Mouse (Mus musculus) right cerebral cortex, postnatal 36 days (tissue): ENCODE results near the gene Il1f10.

Experiments used
- DNase-seq, 2 experiments: peaks; one replicate each; pipeline ENCODE4 v3.0.0; 2022; ENCODE audit warnings: low spot score in 2 of 2, mixed read lengths in 1 of 2

Il1f10 gene

DNA sequence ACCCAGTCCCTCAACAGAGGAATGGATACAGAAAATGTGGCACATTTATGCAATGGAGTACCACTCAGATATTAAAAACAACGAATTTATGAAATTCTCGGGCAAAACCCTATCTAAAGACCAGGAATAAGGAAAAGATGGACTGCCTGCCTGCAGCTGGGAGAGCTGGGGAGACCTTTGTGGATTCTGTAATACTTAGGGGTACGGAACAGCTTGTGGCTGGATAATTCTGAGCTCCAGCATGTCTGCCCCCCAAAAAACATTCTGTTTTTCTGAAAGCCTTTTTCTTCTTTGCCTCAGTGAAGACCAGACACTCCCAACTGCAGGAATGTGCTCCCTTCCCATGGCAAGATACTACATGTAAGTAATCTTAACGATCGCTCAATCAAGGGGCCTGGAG lies at the start of gene Il1f10:
TSS of gene Il1f10 (plus strand) at position 301 of the 400 bp plus-strand sequence.
- no peak for DNase-seq

GRCm38 (mm10) chr2:24267503-24267902 lies 23.5 kb upstream of the Il1f10 start:
- no peak for DNase-seq

DNA sequence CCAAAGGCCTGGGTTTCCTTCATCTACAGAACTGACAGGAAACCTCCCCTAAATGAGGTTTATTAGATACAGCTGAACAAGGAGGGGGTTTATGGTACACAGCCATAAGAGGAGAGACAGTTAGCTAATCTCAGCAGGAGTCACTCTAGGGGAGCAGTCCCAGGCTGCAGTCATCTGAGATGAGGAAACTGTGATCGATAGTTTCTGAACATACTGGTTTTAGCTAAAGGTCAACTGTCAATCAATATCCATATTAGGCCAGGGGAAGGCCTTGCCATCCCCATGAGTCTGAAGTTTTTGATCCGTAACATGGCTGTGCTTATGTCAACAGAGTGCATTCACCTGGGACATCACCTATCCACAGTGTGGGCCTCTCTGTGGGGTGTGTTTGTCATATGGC lies 17.4 kb upstream of the Il1f10 start:
- DNase-seq = no peak

GRCm38 (mm10) chr2:24275146-24275545 lies 15.8 kb upstream of the Il1f10 start:
- DNase-seq = no peak

- DNase-seq = no peak
Measured at GRCm38 (mm10) chr2:24276654-24277053, 14.3 kb upstream of the Il1f10 start, which contains the start of gene Il1f5. Gene Il1f5 (plus strand): TSS chr2:24276954.

DNA sequence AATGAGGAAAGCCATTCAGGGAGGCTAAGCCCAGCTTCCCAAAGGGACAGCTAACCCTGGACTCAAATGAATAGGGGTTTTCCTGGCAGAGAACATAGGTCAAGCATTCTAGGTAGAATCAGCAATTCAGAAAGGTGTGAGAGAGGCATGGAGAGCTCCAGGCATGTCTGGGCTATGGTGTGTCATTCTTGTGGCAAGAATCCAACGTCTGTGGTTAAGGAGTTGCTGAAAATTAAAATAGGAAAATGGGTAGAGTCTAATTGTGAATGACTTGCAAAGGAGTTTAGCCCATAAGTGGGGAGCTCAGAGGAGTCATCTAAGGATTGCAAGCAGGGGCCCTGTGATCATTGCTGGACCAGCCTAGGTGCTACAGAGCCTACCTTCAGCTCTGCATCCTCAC lies 3.6 kb downstream of the Il1f10 start:
- DNase-seq = no peak

GRCm38 (mm10) chr2:24296837-24297236 lies 5.8 kb downstream of the Il1f10 start:
- DNase-seq = no peak

- no peak for DNase-seq
Measured at GRCm38 (mm10) chr2:24311302-24312001, 20.5 kb downstream of the Il1f10 start.

DNA sequence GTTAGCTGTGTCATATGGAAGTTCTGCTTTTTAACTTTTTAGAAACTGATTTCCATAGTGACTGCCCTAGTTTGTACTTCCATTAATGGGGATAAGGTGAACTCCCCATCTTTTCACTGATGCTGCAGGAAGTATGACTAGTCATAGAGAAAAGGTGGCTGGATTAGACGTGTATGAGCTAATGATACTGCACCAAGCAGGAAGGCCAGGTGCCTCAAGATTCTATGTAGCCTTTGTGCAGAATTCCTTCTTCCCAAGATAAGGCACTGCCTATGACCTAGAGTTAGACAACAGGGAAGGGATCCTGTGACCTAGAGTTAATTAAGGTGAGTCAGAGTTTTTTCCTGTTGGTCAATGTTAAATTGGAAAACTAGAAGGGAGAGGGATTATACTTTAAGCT lies 25.9 kb downstream of the Il1f10 start:
- DNase-seq = no peak

GRCm38 (mm10) chr2:24317919-24318598 lies 27.1 kb downstream of the Il1f10 start:
- no peak for DNase-seq

DNA sequence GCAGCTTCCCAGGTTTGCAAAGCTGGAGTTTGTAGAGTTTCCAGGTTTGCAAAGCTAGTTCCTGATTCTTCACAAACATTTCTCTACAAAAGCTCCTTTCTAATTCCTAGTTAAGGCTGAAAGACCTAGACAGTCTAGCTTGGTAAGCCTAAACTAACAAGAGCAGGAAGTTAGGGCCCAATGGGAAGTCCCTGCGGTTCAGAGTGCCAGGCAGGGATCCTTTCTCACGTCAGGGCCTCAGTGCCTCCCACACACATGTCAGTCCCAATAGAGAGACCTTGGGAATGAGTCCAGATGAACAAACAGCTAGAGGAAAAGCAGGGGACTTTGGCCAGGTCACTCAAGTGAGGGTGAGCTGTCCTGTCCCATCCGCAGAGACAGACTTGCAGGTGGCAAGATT lies 44.3 kb downstream of the Il1f10 start:
- DNase-seq = no peak

GRCm38 (mm10) chr2:24336545-24336944 lies 45.5 kb downstream of the Il1f10 start, which contains the start of gene Il1rn:
Gene Il1rn (plus strand): TSS chr2:24336853.
- DNase-seq = no peak

- DNase-seq = no peak
Measured at GRCm38 (mm10) chr2:24341395-24341885, 50.4 kb downstream of the Il1f10 start.
